Mouse (Mus musculus) CH12F3 (cell line): ENCODE data around the gene Parp1.

Experiments used
- in situ Hi-C: fragments of 300-500 bp; cut with MboI; formaldehyde crosslinking; loops from 2 replicates; pipeline ENCODE4 v1.14.3; 2020; ENCODE audit warnings: low sequenced_read_pairs

Parp1 gene

DNA sequence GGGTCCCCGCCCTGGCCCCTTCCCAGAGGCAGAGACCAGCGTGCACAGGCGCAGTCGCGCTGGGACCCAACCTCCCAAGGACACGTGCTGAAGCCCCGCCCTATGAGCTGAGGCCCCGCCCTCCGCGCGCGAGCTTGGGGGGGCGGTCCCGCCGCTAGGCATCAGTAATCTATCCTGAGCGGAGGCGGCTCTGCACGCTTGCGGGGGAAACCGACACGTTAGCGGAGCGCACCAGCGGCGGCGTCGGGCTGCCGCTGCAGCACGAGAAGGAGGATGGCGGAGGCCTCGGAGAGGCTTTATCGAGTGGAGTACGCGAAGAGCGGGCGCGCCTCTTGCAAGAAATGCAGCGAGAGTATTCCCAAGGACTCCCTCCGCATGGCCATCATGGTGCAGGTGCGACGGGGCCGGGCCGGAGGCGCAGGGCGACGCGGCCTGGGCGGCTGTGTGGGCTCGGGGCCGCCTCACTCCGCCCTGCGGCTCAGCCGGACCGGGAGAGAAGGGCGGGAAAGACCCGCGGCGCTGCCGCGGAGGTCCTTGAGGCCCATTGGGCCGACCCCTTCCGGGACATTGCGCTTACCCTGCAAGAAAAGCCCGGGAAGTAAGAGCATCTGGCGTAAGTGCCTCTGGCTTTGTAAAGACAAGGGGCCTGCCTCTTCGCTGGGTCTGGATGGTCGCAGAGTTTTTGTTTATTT lies at the start of gene Parp1:
Parp1 (plus strand) TSS at position 164 of the 692 bp plus-strand sequence.
- in situ Hi-C loops = no loop called here

DNA sequence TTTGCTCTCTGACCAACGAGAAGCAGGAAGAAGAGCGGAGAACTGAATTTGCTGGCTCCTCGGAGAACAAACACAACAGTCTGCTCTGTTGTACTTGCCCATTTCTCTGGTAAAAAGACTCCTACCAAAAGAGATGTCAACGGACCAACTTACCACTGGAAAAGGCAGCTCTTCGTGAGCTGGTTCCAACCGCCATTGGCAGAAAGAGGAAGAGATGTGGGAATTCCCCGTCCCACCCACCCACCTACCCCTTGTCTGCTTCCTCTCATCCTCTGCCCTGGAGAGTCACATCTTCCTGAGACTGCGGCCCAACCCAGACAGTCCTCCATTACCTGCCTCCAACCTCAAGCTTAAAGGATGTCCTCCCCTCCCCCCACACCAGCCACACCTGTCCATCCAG lies 49.2 kb upstream of the Parp1 start:
- in situ Hi-C loops = no loop called here

DNA sequence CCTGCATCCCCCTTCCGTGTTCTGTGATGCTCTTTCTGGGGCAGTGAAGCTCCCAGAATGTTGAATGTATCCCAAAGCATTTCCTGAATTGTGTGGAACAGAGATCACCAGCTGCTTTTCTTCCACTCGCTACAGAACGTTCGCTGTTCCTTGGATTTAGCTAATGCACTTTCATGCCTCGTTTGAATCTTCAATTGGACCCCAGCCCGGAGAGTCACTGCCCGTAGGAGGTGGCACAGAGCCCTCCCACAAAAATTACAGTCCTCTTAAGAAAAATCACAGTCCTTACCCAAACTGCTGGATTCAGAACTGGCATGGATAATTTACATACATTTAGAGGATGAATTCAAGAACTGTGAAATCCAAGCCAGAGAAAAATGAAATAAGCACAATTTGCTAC lies 48.5 kb upstream of the Parp1 start:
- in situ Hi-C loops = no loop called here

DNA sequence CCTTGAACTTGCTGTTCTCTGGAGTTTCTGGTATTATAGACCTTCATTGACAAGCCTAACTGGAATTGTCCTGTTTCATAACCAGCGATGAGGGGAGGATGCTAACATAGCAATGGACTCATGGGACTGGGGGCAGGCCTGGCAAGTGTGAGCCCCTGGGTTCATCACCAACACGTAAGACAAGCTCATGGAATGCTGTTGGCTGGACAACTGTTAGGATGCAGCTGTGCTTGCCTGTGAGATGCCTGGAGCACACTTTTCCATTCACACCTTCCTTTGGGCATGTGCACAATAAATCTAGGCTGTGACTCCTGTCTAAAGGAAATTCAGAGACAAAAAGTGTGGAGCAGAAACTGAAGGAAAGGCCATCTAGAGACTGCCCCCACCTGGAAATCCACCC lies 45.4 kb upstream of the Parp1 start:
- in situ Hi-C loops = no loop called here

DNA sequence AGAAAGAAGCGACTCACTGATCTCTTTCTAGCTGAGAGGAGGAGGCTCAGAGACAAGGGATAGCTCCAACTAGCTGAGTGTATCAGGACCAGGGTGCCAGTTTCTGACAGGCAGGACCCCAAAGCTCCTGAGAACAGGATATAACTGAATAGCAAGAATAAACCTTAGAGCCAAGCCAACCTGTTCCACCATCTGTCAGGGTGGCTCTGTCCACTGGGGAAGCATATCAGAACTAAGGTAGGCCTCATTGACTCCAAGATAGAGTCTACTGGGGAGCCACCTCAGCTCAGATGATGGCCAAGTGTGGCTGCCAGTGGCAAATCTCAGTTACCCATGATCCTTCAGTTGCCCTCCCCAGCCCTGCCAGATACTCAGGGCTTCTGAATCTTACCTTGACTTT lies 43.4 kb upstream of the Parp1 start:
- in situ Hi-C loops = loop anchor here (25.0 kb wide), 1 partner anchor 263 kb away; the partner anchor contains the start of gene Psen2

DNA sequence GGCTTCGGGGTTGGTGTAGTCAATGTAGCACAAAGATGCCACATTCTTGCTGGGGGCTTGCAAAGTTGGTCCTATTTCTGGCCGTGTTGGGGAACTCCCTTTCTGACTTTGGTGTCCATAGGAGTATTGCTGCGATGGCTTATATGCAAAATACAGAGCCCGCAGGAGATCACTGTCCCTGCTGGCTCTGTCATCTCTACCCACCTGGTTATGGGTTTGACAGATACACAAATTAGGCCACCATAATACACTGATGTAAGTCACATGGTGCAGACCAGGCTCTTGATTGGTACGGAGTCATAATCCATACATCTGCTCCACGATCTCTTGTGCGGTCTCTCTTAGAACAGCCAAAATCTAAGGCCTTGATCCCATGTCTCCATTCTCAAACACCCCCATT lies 38.9 kb upstream of the Parp1 start:
- in situ Hi-C loops = loop anchor here (25.0 kb wide), 1 partner anchor 268 kb away; the partner anchor contains the start of gene Psen2

DNA sequence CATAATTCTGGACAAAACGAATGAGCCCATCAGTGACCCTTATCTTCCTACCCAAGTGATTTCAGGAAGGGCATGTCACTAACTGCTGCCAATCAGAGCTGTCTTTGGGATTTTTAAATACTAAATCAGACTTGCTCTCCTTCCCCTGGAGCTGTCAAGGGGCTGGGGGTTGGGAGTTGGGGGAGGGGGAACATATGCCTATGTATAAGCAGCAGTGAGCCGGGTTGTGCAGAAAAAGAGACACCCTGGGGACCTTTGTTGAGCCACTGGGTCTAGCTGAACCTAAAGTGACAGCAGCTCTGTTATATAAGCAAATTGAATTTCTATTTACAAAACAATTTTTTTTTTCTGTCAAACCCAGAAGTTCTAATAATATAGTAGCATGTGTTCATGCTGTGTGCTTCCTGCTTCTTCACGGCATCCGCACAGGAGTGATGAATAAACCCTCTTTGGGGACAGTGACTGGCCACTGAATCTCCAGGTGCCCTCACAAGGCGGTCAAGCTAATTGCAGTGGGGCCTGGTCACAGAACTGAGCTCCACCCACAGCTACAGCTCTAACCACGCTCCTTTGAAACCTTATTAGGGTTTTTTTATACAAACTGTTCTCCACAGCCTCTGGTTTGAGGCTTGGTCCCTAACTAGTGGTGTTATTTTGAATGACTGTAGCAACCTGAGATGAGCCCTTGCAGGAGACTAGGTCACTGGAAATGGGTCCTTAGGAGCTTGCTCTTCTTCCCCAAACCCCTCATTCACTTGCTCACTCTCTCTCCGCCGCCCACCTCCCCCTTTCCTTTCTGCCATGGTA lies 38.1 kb upstream of the Parp1 start:
- in situ Hi-C loops = loop anchor here (25.0 kb wide), 1 partner anchor 268 kb away; the partner anchor contains the start of gene Psen2

DNA sequence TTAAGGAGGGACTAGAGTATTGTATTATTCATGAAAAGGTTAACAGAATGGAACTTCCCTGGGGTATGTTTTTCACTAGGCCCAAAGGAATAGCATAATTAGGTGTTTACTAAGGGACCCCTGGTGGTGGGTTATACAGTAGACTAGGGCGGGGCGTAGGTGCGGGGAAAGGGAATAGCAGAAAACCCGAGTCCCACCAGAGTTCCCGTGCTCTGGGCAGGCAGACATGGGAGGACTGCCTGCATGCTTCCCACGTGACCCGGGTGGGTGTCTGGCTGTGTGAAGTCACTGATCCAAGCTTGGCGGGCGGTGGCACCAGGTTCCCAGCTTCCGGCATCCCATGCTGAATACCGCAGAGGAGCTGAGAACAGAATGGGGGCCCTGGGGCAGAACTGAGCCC lies 36.1 kb upstream of the Parp1 start:
- in situ Hi-C loops = loop anchor here (25.0 kb wide), 1 partner anchor 270 kb away; the partner anchor contains the start of gene Psen2

DNA sequence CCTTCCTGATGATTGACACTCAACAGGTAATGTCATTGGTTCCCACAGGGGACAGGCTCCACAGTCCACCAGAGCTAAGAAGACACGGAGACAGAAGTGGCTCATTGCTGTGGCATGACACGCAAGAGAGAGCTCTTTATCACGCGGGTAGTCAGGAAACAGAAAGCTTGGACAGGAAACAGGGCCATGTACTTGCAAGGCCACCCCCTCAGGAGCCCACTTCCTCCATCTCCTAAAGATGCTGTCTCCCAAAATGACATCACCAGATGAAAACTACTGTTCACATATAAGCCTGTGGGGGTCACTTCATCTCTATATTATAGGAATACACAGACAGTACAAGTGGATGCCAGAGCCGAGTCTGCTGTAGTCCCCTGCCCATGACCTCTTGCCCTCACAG lies 32.0 kb upstream of the Parp1 start:
- in situ Hi-C loops = loop anchor here (25.0 kb wide), 1 partner anchor 274 kb away; the partner anchor contains the start of gene Psen2

DNA sequence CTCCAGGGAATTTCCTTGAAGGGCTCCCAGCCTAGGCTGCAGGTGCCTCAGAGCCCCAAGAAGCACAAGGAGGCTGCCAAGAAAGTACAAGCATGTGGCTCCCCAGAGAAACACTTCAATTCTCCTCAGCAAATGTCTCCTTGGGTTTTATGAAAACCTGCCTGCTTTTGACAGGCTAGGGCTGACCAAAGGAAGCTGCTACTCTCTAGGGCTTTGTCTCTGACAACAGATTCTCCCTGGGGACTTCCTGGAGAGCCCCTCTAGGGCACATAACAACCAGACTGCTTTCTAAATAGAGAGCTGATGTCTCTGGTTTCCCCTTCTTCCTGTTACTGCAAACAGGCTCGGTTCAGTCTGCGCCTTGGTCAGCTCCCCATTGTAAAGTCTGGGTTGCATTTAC lies 27.5 kb upstream of the Parp1 start:
- in situ Hi-C loops = loop anchor here (10.0 to 25.0 kb wide), 2 partner anchors 106 to 279 kb away; partner anchors contain the start of gene Psen2

DNA sequence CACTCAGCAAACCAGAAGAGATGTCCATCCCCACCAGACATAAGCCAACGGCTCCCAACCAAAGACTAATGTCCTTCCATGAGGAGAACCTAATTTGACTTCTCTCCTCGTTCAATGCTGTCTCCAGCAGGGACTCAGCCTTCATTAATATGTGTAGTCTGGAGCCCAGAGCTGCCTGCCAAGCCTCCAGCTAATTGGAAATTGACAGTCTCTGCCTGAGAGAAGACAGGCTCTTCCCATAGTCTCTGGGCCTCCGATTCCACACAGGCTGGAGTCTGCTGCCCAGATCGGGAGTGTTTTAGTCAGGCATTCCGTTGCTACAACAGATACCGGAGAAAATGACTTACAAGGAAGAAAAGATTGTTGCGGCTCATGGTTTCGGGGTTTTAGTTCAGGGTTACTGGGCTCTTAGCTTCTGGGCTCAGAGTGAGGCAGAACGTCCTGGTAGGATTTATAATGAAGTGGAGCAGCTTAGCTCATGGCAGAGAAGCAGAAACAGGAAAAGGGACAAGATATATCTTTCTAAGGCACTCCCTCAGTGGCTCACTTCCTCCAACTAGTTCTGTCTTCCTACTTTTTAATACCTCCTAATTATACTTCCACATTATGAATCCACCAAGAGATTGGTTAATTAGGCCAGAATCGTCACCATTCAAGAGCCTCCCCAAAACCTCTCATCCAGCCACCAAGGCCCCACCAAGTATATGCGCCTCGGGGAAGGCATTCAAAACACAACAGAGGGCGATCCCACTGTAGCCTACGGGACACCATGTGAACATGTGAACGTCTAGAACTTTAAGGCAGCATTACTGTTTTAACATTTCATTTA lies 26.6 kb upstream of the Parp1 start:
- in situ Hi-C loops = loop anchor here (10.0 to 25.0 kb wide), 2 partner anchors 107 to 280 kb away; partner anchors contain the start of gene Psen2

DNA sequence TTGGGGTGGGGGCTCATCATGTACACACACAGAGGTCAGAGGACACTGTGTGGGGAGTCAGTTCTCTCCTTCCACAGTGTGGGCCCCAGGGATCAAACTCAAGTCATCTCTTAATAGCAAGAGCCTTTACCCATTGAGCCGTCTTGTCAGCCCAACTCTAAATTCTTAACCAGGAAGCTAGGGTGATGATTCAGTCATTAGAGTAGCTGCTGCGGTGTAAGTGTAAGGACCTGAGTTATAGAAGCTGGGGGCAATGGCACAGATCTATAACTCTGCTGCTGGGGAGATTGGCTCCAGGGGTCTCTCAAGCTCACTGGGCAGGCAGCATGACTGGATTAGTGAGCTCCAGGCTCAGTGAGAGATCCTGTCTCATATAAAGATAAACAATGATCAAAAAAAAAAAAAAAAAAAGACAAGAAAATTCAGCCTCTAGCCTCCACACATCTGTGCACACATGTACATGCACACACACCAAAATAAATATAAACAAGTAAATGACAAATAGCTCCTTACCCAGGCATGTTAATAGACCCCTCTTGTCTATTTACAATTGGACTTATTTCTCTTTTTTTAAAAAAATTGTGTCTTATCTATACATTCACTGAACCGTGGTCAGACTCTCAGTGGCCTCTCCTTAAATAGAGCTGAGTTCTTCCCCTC lies 25.9 kb upstream of the Parp1 start:
- in situ Hi-C loops = loop anchor here (10.0 to 25.0 kb wide), 2 partner anchors 108 to 281 kb away; partner anchors contain the start of gene Psen2

DNA sequence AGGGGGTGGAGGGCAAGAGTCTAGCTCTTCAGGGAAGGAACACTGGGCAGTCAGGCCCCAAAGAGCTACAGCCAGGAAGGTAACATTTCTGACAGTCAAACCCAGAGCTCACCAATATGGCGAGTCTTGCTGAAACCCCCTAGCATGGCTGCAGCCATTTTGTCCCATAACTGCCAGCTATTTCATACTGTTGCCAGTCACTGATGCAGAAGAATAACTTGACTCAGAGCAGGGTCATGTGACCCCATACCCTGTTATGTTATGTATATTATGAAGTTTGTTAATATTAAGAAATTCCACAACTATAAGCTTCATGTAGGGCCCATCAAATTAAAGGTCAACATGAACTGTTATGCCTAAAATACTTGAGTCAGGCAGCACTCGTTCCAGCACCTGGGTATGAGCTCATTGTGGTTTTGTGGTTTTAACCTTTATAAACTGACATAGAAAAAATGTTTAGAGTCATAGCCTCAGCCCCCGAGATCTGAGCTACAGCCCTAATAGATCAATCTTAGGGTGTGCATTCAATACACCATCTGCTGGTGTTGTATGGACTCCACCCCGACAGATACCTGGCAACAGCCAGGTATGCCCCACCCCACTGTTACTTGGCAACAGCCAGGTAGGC lies 22.7 kb upstream of the Parp1 start:
- in situ Hi-C loops = loop anchor here (10.0 to 25.0 kb wide), 2 partner anchors 111 to 284 kb away; partner anchors contain the start of gene Psen2

DNA sequence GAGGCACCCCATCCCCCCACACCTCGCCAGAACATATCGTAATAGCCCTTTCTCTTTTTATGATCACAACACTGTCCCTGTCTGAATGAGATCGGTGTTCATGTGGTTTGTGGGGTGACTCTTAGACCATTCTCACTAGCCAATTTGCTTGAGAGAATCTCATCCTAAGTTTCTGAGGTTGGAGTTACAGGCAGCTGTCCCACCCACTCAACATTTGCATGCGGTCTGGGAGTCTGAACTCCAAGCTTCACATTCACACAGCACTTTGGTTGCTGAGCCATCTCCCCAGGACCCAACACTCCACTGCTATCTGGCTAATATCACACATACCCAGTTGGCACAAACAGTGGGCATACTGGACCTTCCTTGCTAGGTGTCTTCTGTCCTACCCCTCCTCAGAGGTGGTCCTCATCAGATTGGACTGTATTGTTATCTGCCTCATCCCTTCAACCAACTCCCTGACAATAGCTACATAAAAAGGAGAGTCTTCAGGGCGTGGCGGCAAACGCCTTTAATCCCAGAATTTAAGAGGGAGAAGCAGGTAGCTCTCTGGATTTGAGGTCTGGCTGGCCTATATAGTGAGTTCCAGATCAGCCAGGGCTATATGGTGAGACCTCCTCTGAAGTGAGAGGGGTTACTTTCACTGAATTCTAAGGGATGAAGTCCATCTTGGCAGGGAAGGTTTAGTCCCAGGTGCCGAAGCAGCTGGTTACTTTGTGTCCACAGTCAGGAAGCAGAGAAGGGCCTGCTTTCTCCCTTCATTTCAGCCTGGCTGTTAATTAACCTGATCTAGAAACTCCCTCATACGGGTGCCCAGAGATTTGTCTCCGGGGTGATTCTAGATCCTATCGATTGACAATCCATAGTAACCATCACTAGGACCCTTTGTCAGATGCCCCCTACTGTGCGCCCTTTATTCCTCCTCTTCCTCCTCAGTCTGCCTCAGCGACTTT lies 21.6 kb upstream of the Parp1 start:
- in situ Hi-C loops = loop anchor here (10.0 to 25.0 kb wide), 2 partner anchors 112 to 285 kb away; partner anchors contain the start of gene Psen2

DNA sequence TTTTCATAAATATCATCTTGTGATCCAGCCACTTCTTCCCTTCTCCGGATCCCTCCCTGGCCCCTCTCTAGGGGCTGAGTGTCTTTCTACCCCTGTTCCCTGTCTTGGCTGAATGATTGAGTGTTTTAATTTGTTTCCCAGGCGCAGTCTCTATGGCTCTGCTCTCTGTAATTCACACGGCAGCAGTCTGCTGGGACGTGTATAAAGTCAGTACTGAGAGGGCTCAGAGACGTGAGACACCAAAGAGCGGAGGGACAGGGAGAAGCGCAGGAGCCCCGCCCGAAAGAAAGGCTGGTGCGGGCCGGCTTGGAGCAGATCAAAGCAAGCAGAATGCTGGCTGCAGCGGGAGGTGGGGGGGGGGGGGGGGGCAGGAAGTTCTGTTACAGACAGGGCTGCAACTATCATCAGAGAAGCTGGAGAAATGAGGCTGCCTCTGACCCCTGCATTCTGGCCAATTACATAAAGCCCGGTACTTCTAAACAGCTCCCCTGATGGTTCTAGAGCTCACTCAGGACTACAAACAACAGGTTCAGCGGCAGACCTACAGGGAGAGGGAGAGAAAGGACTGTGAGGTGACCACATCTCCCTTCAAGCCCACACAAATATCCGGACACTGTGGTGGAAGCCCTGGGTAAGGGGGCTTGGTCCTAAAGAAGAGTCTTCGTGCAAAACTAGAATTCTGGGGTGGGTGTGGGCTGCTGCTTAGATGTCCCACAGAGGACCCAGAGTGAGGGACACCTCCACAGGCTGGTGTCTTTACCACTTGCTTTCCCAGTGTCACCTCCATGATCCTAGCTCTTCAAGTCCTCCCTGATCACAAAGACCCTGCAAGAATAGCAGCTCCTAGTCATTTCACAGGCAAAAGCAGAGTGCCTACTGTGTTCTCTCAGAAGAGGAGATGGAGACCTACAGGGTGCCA lies 20.7 kb upstream of the Parp1 start:
- in situ Hi-C loops = loop anchor here (10.0 to 25.0 kb wide), 2 partner anchors 113 to 286 kb away; partner anchors contain the start of gene Psen2

DNA sequence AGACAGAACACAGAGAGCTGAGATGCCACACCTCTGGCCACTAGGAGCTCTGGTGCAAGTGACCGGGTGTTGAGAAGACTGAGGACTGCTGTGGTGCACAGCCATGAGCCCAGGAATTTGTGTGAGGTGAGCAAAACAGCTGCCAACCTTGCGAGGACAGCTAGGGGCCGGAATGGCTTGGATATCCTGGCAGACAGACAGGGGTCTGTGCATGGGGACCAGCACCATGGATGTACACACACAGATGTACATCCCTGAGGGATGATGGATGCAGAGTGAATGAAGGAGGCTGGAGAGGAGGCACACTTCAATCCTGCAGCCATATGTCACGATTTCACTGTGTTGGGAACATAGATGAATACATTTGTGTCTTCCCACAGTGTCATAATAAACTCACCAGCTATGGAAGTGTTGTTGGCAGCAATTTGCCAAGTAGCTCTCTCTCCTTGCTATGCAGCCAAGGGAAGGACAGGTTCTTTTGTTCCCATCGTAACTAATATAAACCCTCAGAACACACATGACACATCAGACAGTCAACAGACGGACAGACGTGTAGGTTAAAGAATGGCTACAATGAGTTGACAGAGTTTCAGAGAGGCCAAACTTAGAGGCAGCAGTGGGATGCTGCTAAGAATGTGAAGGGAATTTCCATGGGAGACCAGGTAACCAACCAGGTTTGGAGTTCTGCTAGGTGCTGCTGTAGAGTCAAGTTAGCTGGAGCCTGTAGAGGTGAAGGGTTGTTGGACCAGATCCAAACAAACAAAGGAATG lies 19.0 kb upstream of the Parp1 start:
- in situ Hi-C loops = loop anchor here (10.0 to 25.0 kb wide), 2 partner anchors 115 to 287 kb away; partner anchors contain the start of gene Psen2
